Mouse (Mus musculus) ovary, postnatal 10 days (tissue): Measurements from ENCODE around the gene Itga9.

Experiments
- DNase-seq: peaks from one replicate; pipeline ENCODE4 v3.0.0; 2022; ENCODE audit warnings: low spot score

The Itga9 gene

GRCm38 (mm10) chr9:118774676-118775075 is 168.2 kb downstream of the Itga9 start:
- no peak for DNase-seq

DNA sequence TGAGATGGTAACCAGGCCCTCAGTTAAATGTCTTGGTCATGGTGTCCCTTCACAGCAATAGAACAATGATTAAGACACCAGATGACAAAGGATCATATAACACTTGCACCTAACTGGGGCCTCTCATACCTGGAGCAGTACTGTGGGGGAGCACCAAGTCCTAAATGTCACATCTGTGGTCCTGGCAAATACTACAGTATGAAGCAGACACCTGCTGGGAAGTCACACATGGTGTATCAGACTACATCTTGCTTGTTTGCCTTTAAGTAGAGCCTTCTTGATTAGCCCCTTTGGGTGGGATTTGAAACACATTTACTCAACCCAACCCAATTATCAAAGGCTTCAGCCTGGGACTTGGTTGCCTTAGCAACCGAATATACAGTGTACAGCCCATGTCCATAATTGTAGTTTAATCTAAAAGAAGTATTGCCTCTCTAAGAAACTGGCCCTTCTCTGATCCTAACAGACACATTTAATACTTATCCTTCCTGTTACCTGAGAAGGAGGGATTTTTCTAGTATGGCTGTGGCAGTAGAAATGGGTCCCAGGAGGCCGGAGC is 170.5 kb downstream of the Itga9 start:
- DNase-seq: no peak

DNA sequence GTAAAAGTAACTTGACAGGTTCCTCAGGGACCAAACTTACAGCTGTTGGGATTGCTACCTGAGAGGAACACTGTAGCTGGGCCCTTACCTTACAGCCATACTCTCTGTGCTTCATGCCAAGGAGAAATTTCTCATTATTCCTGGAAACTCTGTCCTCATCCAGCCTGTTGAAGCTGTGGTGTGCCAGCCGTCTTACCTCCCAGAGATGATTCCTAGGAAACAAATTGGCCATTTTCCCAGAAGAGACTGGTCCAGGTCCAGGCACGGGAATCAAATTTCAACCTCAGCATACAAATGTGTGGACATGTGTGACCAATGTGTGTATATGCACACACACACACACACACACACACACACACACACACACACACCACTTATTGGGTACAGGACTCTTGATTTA is 172.1 kb downstream of the Itga9 start:
- no peak for DNase-seq

- no peak for DNase-seq
Measured at GRCm38 (mm10) chr9:118784621-118785020, 178.1 kb downstream of the Itga9 start.

DNA sequence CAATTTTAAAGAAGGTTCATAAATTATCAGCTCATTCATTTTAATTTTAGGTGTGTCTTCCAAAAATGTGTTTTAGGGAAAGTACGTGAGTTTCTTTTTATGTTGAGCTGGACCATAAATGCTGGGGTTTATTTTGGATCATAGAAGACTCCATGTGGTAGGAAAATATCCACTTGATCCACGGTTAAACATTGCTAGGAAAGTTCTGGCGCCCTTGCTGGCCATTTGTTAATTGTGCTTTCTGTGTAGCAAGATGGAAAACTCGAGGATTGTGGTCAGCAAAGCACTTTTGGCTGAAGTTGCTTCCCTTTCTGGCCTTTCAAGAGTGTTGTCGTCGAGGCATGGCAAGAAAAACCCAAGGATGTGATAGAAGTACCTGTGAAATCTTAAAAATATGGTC is 179.3 kb downstream of the Itga9 start:
- DNase-seq: no peak

- DNase-seq: no peak
Measured at GRCm38 (mm10) chr9:118788869-118789281, 182.4 kb downstream of the Itga9 start.

GRCm38 (mm10) chr9:118791231-118791630 is 184.7 kb downstream of the Itga9 start:
- no peak for DNase-seq

GRCm38 (mm10) chr9:118793151-118793785 is 186.8 kb downstream of the Itga9 start:
- no peak for DNase-seq

DNA sequence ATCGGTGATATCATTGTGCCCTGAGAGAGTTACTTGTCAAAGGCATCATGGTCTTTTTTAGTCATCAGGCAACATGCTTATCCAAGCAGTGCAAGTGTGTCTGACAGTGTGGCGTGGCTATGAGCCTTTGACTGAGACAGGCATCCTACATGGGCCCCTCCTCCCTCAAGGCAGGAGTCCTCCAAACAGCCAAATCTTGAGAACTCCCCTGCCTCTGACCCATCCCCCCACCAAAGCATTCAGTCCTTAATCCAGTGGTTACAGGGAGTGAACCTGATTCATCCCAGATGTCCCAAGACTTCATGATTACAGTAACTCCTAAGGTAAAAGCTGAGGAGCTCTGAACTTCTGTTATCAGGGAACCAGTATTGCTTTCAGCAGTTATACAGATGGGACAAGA is 188.2 kb downstream of the Itga9 start:
- DNase-seq: no peak

GRCm38 (mm10) chr9:118795304-118795703 is 188.8 kb downstream of the Itga9 start:
- DNase-seq: no peak

DNA sequence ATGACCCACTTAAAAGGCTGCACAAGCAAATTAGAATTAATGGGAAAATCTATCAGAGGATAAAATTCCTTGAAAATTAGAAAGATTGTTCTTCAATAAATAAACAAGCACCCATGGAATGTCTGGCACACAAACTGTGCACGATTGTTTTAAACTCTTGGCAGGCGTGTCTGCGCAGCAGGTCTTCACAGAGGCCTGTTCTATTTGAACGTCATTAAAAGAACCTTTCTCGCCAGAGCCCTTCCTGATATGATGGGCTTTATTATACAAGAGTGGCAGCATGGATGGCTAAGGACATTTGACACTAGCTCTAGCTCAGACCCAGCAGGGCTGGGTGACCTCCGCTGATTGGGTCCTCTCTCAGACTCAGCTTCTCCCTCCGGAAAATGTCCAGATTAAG is 192.6 kb downstream of the Itga9 start:
- no peak for DNase-seq

DNA sequence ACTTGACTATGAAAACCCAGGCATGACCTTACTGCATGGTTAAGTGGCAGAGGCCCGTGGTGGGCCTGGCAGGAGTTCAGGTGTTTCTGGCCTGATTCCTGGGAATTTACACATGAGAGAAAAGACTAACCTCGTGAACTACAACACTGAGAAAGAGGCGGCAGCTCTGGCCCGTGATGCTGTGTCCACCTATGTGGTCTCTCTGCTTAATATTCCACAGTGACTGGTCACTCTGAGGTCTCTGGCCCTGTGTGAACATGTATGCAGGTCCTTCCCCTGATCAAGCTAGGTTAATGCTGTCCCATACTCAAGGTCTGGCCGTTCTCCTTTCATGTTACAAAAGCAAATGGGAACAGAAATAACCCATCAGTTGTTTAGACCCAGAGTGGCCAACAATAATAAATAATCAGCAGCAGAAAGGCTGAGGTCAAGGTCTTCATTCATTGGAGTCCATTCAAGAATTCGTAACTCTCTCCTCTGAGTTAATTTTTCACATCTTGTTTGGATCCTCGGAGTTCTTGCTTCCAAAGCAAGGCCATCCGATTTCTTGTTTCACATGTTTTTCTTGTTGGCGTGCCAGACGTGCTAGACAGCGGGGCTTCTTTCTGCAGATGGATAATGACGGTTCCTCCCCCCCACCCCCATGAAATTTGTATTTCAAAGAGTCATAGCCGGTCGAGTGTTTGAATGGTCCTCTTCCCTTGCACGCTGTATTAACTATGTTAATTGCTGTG is 194.9 kb downstream of the Itga9 start:
- no peak for DNase-seq

- DNase-seq: no peak
Measured at GRCm38 (mm10) chr9:118801910-118802287, 195.4 kb downstream of the Itga9 start.

DNA sequence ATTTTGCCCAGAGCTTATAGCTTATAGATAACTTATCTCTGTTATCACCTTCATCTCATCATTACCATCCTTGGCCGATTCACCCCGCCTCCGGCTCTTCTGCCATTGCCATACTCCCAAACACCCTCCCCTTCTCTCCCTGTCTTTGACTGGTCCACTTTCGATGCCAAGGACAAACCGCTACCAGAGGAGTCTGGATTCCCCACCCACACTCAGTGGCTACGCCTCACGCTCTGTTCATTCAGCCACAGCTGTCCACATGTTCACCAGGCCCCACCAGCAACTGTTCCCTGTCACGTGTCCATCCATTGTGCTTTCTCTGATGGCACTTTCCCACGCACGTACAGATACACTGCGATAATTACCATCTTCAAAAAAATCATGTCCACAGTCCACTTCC is 195.9 kb downstream of the Itga9 start:
- DNase-seq: no peak

DNA sequence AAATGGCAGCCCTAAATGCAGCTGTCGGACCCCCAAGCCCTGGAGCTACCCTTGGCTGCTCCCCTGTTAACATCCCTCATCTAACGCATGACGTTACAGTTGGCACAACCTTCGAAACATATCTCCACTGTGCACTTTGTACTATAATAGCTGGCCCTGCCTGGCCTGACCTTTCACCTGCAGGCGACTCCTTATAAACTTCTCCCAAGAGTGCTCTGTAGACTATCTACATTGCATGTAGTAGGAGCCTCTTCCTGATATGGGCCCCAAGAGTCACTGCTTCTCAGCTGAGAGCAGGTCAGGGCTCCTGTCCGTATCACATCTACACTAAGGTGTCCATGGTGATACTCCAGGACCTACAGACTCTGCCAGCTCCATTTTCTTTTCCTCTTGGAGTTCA is 199.2 kb downstream of the Itga9 start:
- no peak for DNase-seq

DNA sequence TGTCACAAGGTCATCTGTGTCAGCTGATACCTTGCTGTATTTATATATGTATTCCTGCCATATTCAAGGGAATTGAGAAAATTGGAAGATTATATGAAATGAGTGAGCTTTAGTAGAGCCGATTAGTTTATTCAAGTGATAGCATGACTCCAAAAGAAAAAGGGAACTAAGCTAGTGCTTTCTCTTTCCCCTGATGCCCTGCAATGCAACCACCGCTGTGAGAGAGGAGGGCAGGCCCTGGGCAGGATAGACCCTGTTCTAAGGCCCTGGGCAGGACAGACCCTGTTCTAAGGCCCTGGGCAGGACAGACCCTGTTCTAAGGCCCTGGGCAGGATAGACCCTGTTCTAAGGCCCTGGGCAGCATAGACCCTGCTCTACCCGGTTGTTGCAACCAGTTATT is 201.2 kb downstream of the Itga9 start:
- DNase-seq: no peak

GRCm38 (mm10) chr9:118812221-118812620 is 205.7 kb downstream of the Itga9 start:
- DNase-seq: no peak

- no peak for DNase-seq
Measured at GRCm38 (mm10) chr9:118813492-118813891, 207.0 kb downstream of the Itga9 start.

- no peak for DNase-seq
Measured at GRCm38 (mm10) chr9:118814056-118814455, 207.6 kb downstream of the Itga9 start.

GRCm38 (mm10) chr9:118814461-118814860 is 208.0 kb downstream of the Itga9 start:
- no peak for DNase-seq

GRCm38 (mm10) chr9:118815543-118815942 is 209.1 kb downstream of the Itga9 start:
- no peak for DNase-seq

GRCm38 (mm10) chr9:118818508-118818907 is 212.0 kb downstream of the Itga9 start:
- no peak for DNase-seq
